Mouse (Mus musculus) hindbrain, embryonic 16.5 days (tissue): ENCODE measurements around the gene Ndufs4. TPM values are rescaled to one million over a fixed set of nuclear protein-coding genes. Genes with fewer than 3 reads are reported as not detected.

ENCODE experiments used
- ATAC-seq: fragments of 200-750 bp; cut with Nextera tagmentation; 2 replicates; pipeline ENCODE4 v1.8.0; 2017; ENCODE audit warnings: moderate TSS enrichment, moderate library complexity
- H3K27ac ChIP-seq: fragments of 300-500 bp; sonication (generic); 2 replicates; pipeline ENCODE4 v1.5.1; 2014; ENCODE audit warnings: low read depth, mild to moderate bottlenecking, control low read depth, low read length, moderate library complexity
- H3K27me3 ChIP-seq: fragments of 300-500 bp; sonication (generic); replicated peaks from 2 replicates; pipeline ENCODE4 v1.6.1; 2014; ENCODE audit warnings: low read length; ENCODE audit not compliant: control insufficient read depth, insufficient read depth
- H3K36me3 ChIP-seq: fragments of 300-500 bp; sonication (generic); 2 replicates; pipeline ENCODE4 v1.6.1; 2014; ENCODE audit warnings: mild to moderate bottlenecking, low read length, moderate library complexity, mixed read lengths; ENCODE audit not compliant: control insufficient read depth, insufficient read depth
- H3K4me1 ChIP-seq: fragments of 300-500 bp; sonication (generic); 2 replicates; pipeline ENCODE4 v1.6.1; 2014; ENCODE audit warnings: low read depth, low read length; ENCODE audit not compliant: control insufficient read depth, insufficient read depth
- H3K4me2 ChIP-seq: fragments of 300-500 bp; sonication (generic); 2 replicates; pipeline ENCODE4 v1.6.1; 2014; ENCODE audit warnings: mild to moderate bottlenecking, low read length, control low read depth, moderate library complexity
- H3K4me3 ChIP-seq: fragments of 300-500 bp; sonication (generic); 2 replicates; pipeline ENCODE4 v1.5.1; 2014; ENCODE audit warnings: mild to moderate bottlenecking, low read length, control low read depth, moderate library complexity
- H3K9ac ChIP-seq: fragments of 300-500 bp; sonication (generic); 2 replicates; pipeline ENCODE4 v1.6.1; 2014; ENCODE audit warnings: low read depth, mild to moderate bottlenecking, control low read depth, low read length, moderate library complexity
- H3K9me3 ChIP-seq: fragments of 300-500 bp; sonication (generic); 2 replicates; pipeline ENCODE4 v1.6.1; 2014; ENCODE audit warnings: mild to moderate bottlenecking, low read length, moderate library complexity; ENCODE audit not compliant: control insufficient read depth
- WGBS: fragments of 180-500 bp; shearing (Covaris S2); extraction: QIAGEN DNeasy Blood & Tissue Kit; methylation state at CpG from one replicate; pipeline ENCODE4 v1.1.7; 2014; 5-methylcytosine and 5-hydroxymethylcytosine counted together
- polyA plus RNA-seq: library from polyadenylated mRNA; unstranded; fragments of >200 nt; fragmentation: Nextera tagmentation; extraction: Ambion mirVana; gene quantifications from 2 replicates; pipeline ENCODE4 v1.2.1, GENCODE M21; 2015

Gene Ndufs4
- polyA plus RNA-seq, 1 experiment from 2014 or later = 397 TPM

DNA sequence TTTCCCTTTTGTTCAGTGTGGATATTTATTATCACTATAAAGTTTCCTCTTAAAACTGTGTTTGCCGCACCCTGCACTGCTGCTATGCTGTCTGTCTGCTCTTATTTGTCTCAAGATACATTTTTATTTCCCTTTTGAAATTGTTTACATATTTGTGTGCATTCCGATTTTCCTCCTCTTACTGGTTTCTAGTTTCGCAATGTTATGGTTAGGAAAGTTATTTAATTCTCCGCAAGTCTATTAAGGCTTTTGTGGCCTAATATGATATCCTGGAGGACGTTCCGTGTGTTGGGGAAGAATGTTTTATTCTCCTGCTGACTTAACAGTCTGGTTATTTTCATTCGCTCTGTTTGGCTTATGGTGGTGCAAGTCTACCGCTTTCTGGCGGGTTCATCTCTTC lies 120.3 kb downstream of the Ndufs4 start:
- Histone ChIP-seq H3K27ac (no peak overlapping the region), H3K27me3 (no peaks in the 10 kb centered on the region), H3K4me3 (no peak overlapping the region), H3K9me3 (0 out of 2 replicates have a peak, but pooled peaks cover 2% of the 10 kb centered on the region), H3K4me2 (no peak overlapping the region), H3K9ac (no peak overlapping the region), H3K4me1 (no peaks in the 10 kb centered on the region), H3K36me3 (no peaks in the 10 kb centered on the region)
- WGBS = 91% methylated on average over 9 of the region's 9 CpGs
- no peak for ATAC-seq

DNA sequence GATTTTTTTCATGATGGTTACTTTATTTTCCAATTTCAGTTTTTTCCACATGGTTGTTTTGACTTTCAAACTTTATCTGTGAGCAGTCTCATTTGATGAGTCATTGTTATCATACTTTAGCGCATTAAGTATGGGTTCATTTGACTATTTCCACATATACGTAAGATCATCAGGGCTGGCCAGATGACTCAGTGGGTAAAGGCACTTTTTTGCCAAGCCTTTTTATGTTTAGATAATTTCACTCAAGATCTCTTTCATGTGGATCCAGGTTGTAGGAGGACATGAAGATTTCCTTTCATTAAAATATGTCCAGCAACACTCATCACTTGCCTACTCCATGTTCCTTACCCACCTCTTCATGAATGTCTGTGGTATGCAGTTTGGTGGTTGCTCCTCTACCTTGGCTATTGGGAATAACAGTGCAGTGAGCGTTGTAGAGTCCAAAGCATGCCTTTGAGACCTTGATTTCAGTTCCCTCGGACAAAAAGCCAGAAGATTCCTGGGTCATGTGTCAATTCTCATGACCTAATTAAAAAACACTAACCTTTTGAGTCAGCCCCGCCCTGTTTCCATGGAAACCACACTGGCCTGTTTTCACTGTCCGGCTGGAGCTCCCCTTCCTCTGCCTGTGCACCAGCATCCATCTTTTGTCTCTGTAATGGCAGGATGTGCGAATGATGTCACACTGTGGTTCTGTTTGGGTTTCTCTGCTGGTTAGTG lies 127.4 kb downstream of the Ndufs4 start:
- H3K36me3 ChIP-seq = no peaks in the 10 kb centered on the region
- no peaks in the 10 kb centered on the region for H3K27me3 ChIP-seq
- no peaks in the 10 kb centered on the region for H3K4me1 ChIP-seq
- H3K4me3 ChIP-seq = no peak overlapping the region
- H3K27ac ChIP-seq = no peak overlapping the region
- H3K9ac ChIP-seq = no peak overlapping the region
- 0 out of 2 replicates have a peak, but pooled peaks cover 3% of the 10 kb centered on the region for H3K9me3 ChIP-seq
- WGBS = 55% methylated on average over 7 of the region's 7 CpGs
- no peak for ATAC-seq
- no peak overlapping the region for H3K4me2 ChIP-seq

DNA sequence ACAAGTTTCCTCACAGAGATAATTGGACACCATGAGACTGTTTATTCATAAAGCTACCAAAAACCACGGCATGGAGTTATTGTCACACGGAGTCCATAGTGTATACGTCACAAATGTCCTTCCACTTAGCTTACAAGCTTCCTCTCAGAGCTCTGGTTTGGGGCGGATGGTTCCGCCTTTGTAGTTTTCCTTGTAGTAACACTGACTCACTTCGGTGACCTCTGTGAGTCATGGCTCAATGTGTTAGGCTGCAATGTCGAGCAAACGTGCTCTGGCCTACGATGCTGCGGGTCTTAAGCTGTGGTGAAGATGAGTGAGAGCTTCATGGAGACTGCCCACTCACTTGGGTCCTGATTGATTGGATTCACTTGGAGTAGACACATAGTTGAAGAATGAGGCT lies 133.4 kb downstream of the Ndufs4 start:
- ATAC-seq = no peak
- Histone ChIP-seq H3K4me1 (no peaks in the 10 kb centered on the region), H3K36me3 (no peaks in the 10 kb centered on the region), H3K9me3 (no peaks in the 10 kb centered on the region), H3K27me3 (no peaks in the 10 kb centered on the region), H3K9ac (no peak overlapping the region), H3K27ac (no peak overlapping the region), H3K4me2 (no peak overlapping the region), H3K4me3 (no peak overlapping the region)
- WGBS = 87% methylated on average over 10 of the region's 10 CpGs

Other genes with a start within 250 kb of the Ndufs4 start
- gene Fst, start 70.7 kb upstream of the Ndufs4 start, polyA plus RNA-seq = 3.4 and 5.6 TPM in 2 replicates